Mouse (Mus musculus): ENCODE measurements around the gene Best3.
"Not testable (repeated sequence)": the region's sequence is repeated elsewhere in the genome, so short reads cannot be mapped to it uniquely, and the experiment has no call there.

Best3 gene

GRCm38 (mm10) chr10:117031160-117031559, 45.0 kb downstream of the Best3 start:
- no peak for DNase-seq (ENCODE audit: low spot score)

- peak; percentile 68 for DNase-seq (ENCODE audit: low spot score)
These were observed 47.7 kb downstream of the Best3 start for GRCm38 (mm10) chr10:117033785-117034184.

GRCm38 (mm10) chr10:117040355-117040754, 54.2 kb downstream of the Best3 start:
- no peak for DNase-seq (ENCODE audit: low spot score)

GRCm38 (mm10) chr10:117042295-117042694, 56.2 kb downstream of the Best3 start:
- no peak for DNase-seq (ENCODE audit: low spot score)

GRCm38 (mm10) chr10:117043497-117044166, 57.5 kb downstream of the Best3 start:
- not testable (repeated sequence) for DNase-seq (ENCODE audit: low spot score)

- no peak for DNase-seq (ENCODE audit: low spot score)
These were observed 59.3 kb downstream of the Best3 start, which contains the start of gene Lrrc10 for GRCm38 (mm10) chr10:117045175-117046056. Lrrc10 (plus strand) TSS chr10:117045341.

- DNase-seq (ENCODE audit: low spot score) = no peak
These were observed 63.1 kb downstream of the Best3 start for GRCm38 (mm10) chr10:117049253-117049652.

GRCm38 (mm10) chr10:117049961-117050597, 64.0 kb downstream of the Best3 start:
- no peak for DNase-seq (ENCODE audit: low spot score)

- DNase-seq (ENCODE audit: low spot score) = no peak
These were observed 69.6 kb downstream of the Best3 start for GRCm38 (mm10) chr10:117055668-117056067.

- no peak for DNase-seq (ENCODE audit: low spot score)
These were observed 76.8 kb downstream of the Best3 start for GRCm38 (mm10) chr10:117062894-117063253.

GRCm38 (mm10) chr10:117063254-117064021, 77.3 kb downstream of the Best3 start, which contains the start of gene Cct2:
Cct2 (minus strand) TSS chr10:117063814.
- DNase-seq (ENCODE audit: low spot score) = peak; percentile 82

- DNase-seq (ENCODE audit: low spot score) = no peak
These were observed 78.0 kb downstream of the Best3 start for GRCm38 (mm10) chr10:117064076-117064475.

GRCm38 (mm10) chr10:117069109-117069508, 83.0 kb downstream of the Best3 start:
- DNase-seq (ENCODE audit: low spot score) = no peak

- no peak for DNase-seq (ENCODE audit: low spot score)
These were observed 86.2 kb downstream of the Best3 start for GRCm38 (mm10) chr10:117072191-117072888.

- no peak for DNase-seq (ENCODE audit: low spot score)
These were observed 87.1 kb downstream of the Best3 start for GRCm38 (mm10) chr10:117073176-117073575.

Data from ovary, postnatal 14 days (tissue).